Mouse (Mus musculus) testis, adult 2 months (tissue): Measurements from ENCODE around the gene Arhgap31. TPM values are rescaled to one million over a fixed set of nuclear protein-coding genes. Genes with fewer than 3 reads are reported as not detected.

ENCODE experiments used
- H3K27ac ChIP-seq: fragments of 200-500 bp; 2 replicates; pipeline ENCODE4 v1.5.1; 2012; ENCODE audit warnings: low read depth, low read length; ENCODE audit not compliant: control insufficient read depth, insufficient read depth
- H3K27me3 ChIP-seq: fragments of 200-500 bp; 2 replicates; pipeline ENCODE4 v1.6.1; 2012; ENCODE audit warnings: mild to moderate bottlenecking, low read length, moderate library complexity; ENCODE audit not compliant: control insufficient read depth, insufficient read depth
- H3K36me3 ChIP-seq: fragments of 200-500 bp; 2 replicates; pipeline ENCODE4 v1.6.1; 2012; ENCODE audit warnings: mild to moderate bottlenecking, low read length; ENCODE audit not compliant: control insufficient read depth, insufficient read depth
- H3K4me1 ChIP-seq: fragments of 200-500 bp; 2 replicates; pipeline ENCODE4 v1.6.1; 2012; ENCODE audit warnings: low read length; ENCODE audit not compliant: control insufficient read depth, insufficient read depth
- H3K4me3 ChIP-seq: fragments of 200-500 bp; 2 replicates; pipeline ENCODE4 v1.5.1; 2012; ENCODE audit warnings: low read depth, mild to moderate bottlenecking, low read length, moderate library complexity, mixed read lengths; ENCODE audit not compliant: control insufficient read depth
- CTCF ChIP-seq: fragments of 200-500 bp; IDR thresholded peaks from 2 replicates; pipeline ENCODE4 v1.5.1; 2012; ENCODE audit warnings: low read depth, mild to moderate bottlenecking, inconsistent platforms, low read length, moderate library complexity; ENCODE audit not compliant: control insufficient read depth, insufficient read depth, insufficient replicate concordance
- POLR2A ChIP-seq: fragments of 200-500 bp; IDR thresholded peaks from 2 replicates; pipeline ENCODE4 v1.6.1; 2012; ENCODE audit warnings: low read depth, mild to moderate bottlenecking, inconsistent platforms, low read length, moderate library complexity; ENCODE audit not compliant: control insufficient read depth
- polyA plus RNA-seq: library from polyadenylated mRNA; depleted of rRNA; stranded (reverse); fragments of >200 nt; gene quantifications from 2 replicates; pipeline ENCODE4 v1.2.3, GENCODE M21; 2012

Arhgap31 gene
- polyA plus RNA-seq, 1 experiment = 2.6 TPM

DNA sequence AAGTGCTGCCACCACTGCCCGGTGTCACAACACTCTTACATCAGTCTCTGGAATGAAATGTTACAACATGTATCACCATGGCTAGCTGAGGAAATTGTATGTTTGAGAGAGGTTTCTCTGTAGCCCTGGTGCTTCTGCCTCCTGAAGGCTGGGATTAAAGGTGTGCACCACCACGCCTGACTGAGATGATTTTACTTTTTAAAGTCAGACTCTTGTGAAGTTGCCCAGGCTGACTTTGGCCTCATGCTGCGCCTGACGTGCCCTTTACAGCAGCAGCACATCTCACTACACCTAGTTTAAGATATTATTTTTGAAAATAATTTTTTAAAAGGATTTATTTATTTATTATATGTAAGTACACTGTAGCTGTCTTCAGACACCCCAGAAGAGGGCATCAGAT, 120.1 kb downstream of the Arhgap31 start:
- no peaks in the 10 kb centered on the region; the same call in 1 of the 2 replicates for H3K36me3 ChIP-seq
- H3K4me3 ChIP-seq = no peak overlapping the region
- no peaks in the 10 kb centered on the region for H3K27me3 ChIP-seq
- no peak overlapping the region for H3K27ac ChIP-seq
- TF ChIP-seq CTCF (no peak), POLR2A (no peak)
- H3K4me1 ChIP-seq = no peaks in the 10 kb centered on the region

DNA sequence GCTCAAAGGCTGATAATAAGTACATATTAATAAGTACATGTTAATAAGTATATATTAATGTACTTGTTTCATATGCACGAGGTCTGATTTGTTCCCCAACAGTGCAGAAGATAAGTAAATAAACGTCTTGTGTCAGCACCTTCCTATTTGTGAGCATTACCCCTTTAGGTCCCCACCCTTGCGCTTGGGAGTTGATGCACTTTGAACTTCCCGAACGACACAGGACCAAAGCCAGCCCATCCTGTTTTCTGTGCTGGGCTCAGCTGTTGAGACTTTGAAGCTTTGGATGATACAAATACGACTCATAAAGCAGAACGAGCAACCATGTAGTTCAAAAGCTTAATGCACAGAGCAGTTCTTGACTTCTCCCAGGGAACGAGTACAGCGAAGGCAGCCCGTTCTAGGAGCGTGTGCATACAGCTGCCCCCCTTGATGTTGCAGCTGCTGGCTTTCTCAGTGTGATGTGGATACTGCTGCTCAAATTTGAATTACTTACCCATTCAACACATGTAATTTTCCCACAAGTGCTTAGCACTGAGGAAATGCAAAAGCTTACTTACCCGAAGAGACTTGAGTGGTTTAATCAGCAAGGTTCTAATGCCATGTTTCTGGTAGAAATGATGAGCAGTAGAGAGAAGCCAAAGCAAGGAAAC, 120.9 kb downstream of the Arhgap31 start:
- Histone ChIP-seq H3K27ac (no peak overlapping the region), H3K27me3 (no peaks in the 10 kb centered on the region), H3K36me3 (peaks cover 1% of the 10 kb centered on the region; the same call in 1 of the 2 replicates), H3K4me1 (no peaks in the 10 kb centered on the region), H3K4me3 (no peak overlapping the region)
- TF ChIP-seq CTCF (no peak), POLR2A (no peak)

DNA sequence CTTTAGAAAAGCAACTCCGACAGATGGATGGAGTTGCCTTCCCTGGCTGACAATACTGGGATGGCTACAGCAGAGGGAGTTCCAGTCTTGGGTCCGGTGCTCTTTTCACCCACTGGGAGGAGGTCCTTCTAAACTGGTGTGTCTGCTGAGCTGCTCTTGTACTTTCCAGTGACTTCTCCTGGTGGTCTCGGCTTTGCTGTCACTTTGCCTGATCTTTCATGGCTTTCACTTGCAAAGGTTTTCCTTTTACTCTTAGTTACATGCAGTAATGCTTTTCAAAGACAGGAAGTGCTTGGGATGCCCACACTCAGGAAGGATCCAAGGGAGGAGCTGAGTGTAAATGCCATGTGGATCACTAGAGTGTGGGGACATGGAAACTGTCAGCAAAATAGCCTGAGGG, 121.6 kb downstream of the Arhgap31 start:
- peaks cover 1% of the 10 kb centered on the region; the same call in 1 of the 2 replicates for H3K36me3 ChIP-seq
- TF ChIP-seq CTCF (no peak), POLR2A (no peak)
- no peak overlapping the region for H3K27ac ChIP-seq
- H3K27me3 ChIP-seq = no peaks in the 10 kb centered on the region
- no peak overlapping the region for H3K4me3 ChIP-seq
- no peaks in the 10 kb centered on the region for H3K4me1 ChIP-seq

DNA sequence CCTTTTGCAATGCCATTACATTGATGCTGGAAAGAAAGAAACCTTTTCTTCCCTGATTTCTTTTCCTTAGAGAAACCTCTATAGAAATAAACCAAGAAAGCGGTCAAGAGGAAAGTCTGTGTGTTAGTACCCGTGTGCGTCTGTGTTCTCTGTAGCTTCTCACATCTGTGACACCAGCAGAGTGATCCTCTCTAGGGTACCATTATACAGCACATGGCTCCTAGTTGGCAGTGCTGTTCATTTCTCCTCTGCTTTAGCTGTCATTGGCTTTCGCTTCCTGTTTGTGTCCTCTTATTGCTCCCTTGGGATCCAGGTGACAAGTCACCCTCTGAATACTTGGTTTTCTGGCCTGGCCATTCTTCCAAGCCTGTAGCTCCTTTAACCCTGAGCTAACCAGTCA, 125.5 kb downstream of the Arhgap31 start:
- H3K4me3 ChIP-seq = no peak overlapping the region
- H3K36me3 ChIP-seq = peaks cover 1% of the 10 kb centered on the region; the same call in 1 of the 2 replicates
- H3K27ac ChIP-seq = no peak overlapping the region
- no peaks in the 10 kb centered on the region for H3K27me3 ChIP-seq
- no peaks in the 10 kb centered on the region for H3K4me1 ChIP-seq
- TF ChIP-seq CTCF (no peak), POLR2A (no peak)

DNA sequence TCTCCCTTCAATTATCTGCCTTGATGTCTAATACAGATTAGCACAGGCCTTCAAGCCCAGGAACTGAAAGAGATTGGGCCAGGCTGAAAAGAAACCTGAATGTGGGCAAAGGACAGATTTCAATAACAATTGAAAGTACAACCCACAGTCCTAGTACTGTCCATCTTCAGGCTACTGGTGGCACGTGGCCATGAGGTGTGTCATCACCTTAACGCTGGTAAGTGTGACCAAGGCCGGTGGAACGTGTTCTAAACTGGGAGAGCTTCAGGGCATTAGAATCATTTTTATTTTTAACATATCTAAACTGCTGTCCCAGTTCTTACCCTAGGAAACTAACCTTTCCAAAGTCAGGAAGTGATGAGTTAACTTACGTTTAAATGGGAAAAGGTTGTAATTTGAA, 125.9 kb downstream of the Arhgap31 start:
- H3K36me3 ChIP-seq = peaks cover 1% of the 10 kb centered on the region

DNA sequence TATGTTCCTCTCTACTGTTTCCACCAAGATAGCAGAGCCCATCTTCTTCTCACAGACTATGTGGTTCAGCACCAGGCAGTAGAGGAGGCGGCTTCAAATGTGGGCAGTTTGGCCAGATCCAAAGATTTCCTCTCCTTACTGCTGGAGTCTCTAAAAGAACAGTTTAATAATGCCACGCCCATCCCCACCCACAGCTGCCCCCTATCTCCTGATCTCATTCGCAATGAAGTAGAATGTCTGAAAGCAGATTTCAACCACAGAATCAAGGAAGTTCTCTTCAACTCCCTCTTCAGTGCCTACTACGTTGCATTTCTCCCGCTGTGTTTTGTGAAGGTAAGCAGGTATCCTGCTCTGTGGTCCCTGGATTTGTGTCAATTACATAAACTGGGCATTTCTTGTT, 127.9 kb downstream of the Arhgap31 start:
- no peak for TF ChIP-seq CTCF
- no peak for TF ChIP-seq POLR2A
- H3K36me3 ChIP-seq = peaks cover 1% of the 10 kb centered on the region
- H3K4me1 ChIP-seq = no peaks in the 10 kb centered on the region
- no peak overlapping the region for H3K4me3 ChIP-seq
- no peak overlapping the region for H3K27ac ChIP-seq
- no peaks in the 10 kb centered on the region for H3K27me3 ChIP-seq

More for the DNA sequence above, 125.9 kb downstream of the Arhgap31 start:
- H3K27me3 ChIP-seq = no peaks in the 10 kb centered on the region
- H3K4me3 ChIP-seq = no peak overlapping the region
- no peak overlapping the region for H3K27ac ChIP-seq
- H3K4me1 ChIP-seq = no peaks in the 10 kb centered on the region
- TF ChIP-seq POLR2A (no peak), CTCF (no peak)

DNA sequence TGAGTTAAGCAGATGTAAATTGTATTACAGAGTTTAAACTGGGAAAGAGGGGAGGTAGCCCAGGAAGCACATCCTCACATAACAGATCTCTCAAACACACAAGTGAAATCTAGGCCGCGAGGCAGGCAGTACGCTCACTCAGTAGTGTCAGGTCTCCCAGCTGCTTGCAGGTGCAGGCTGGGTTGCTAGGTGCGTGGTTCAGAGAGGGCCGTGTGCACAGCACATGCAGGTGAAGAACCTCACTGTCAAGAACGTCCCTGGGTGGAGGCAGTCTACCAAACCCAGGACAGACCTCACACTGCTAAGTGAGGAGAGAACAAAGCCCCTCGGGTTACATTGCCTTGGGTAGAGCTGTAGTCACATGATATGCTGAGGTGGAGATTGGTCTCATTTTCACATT, 128.3 kb downstream of the Arhgap31 start:
- TF ChIP-seq CTCF (no peak), POLR2A (no peak)
- H3K4me3 ChIP-seq = no peak overlapping the region
- H3K27me3 ChIP-seq = no peaks in the 10 kb centered on the region
- H3K36me3 ChIP-seq = peaks cover 1% of the 10 kb centered on the region
- no peaks in the 10 kb centered on the region for H3K4me1 ChIP-seq
- H3K27ac ChIP-seq = no peak overlapping the region
